Mouse (Mus musculus) R1 (cell line): ENCODE data around the gene Klhl3.

Experiments used
- DNase-seq: peaks from one replicate; pipeline ENCODE4 v3.0.0-alpha.2; 2018; ENCODE audit warnings: low read depth, low spot score

Gene Klhl3

DNA sequence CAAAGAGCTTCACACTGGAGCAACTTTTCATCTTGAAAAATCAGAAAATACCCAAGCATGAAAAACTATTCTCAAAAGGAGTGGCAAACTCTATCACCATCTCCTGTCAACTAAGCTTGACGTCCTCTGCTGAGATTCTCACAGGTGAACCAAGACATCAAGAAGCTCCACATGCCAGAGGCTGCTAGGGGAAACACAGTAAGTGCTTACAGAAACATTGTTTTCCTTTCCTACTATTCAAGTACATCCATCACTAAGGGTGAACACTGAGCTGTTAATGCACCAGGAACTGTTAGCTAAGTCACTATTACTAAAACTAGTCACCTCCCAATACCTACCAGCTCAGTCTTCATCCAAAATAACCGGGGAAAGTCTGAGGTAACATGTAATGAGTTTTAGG is 11.6 kb upstream of the Klhl3 start:
- no peak for DNase-seq

DNA sequence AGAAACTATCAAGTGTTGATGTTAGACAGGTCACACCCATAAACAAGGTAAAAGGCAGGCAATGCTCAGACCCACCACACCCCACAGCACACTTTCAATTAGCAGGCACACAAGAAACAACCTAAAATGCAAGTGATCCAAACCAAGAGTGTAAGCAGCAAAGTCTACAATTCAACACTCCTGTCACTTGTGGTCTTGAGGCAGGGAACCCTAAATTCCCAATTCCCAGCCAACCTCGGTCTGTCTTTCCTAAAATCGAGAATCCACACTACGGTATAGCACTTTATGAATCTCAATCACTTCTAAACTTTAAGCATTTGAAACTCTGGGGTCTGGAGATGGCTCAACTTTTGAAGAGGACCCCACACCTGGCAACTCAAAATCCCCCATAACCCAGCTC is 10.9 kb upstream of the Klhl3 start:
- no peak for DNase-seq

DNA sequence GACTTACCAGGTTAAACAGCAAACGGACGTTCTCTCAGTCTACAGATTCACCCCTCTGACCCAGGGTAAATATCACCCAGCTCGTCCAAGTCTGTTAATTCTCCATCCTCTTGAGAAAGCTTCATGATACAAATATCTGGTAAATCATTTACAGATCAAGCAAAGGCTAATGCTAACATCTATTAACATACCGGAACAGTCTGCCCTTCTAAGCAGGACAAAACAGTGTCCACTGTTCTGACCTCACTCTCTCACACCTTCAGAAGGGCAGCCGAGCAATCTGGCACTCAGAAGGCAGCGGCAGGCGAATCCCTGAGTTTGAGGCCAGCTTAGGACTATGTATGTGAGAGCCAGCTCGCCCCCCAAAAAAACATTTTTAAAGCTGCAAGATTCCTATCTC is 10.0 kb upstream of the Klhl3 start:
- no peak for DNase-seq

DNA sequence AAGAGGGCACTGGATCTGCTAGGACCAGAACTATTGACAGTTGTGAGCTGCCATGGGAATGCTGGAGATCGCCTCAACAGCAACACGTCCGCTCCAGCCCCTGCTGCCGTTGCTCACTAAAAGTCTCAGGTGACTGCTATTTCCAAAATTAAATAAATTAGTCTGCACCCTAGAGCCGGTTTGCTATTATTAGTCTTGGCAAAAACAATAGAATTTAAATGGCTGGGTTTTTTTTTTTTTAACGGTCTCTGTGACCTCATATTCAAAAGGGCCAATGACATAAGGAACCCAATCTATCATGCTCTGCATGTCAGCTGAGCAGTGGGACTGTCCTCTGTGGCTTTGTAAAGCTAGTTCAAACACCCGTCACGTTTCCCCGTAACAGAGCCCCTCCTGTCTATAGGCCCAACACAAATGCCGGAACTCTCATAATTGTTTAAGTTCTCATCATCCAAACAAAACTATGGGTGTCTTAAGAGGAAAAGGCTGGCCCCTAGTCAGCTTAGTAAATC is 9.4 kb upstream of the Klhl3 start:
- no peak for DNase-seq

DNA sequence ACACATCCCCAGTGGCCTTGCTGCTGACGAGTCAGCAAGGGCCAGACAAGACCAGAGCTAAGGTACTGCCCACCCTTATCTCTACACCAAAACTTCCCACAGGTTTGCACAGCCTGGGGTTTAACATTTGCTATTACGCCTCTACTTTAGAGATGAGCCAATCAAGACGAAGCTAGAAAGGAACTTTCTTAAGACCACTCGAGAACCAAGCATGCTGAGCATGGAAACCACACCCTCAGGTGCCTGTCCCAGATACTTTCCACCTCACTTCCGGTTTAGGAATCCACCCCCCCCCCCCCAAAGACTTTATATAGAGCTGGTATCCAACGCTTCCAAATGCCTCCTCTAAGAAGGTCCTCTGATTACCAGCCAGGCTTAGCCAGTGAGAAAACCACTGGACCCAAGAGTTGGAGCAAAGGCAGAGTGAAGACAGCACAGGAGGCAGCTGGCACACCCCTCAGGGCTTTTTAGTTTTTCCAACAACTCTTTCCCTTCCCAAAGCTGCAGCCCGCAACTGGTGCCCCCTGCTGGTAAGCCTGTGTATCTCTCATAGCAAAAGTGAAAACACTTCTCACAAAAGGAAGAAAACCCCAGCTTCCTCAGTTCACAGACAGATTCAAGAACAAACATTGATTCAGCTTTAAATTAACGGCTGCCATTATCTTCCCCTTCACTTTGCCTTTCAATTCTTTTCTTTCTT is 4.1 kb upstream of the Klhl3 start:
- DNase-seq: peak; percentile 86

DNA sequence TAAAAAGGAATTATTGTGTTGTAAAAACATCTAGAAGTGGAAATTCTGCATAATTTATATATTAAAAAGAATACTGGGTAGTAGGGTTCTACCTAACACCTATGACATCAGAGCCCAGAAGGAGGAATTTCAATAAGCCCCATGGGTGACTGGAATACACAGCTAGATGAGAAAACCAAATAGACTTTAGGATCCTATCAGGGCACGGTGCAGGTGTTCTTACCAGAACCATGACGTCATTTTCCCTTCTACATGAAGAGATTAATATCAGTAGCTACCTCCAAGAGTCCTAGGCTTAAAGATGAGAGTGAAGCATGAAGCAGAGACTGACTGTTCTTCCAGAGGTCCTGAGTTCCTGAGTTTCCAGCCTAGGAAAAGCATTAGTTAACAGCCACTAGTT is 3.4 kb upstream of the Klhl3 start:
- no peak for DNase-seq

DNA sequence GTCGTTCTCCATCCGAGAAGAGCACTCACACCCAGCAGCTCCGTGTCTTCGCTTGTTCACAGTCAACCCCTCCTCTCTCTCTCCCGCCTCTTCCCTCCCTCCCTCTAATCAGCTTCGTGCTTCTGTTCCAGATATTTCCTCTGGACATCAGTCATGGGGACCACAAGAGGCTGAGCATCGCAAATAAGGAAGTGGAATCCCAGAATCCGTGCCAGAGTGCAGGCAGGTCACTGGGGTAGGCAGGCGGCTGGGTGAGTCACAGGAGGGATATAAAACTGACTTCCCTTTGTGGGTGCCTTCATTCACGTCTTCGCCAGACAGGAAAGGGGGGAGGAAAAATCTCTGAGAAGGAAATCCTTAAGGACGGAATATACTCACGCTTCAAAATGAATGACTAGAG is 1.8 kb upstream of the Klhl3 start:
- DNase-seq: no peak

DNA sequence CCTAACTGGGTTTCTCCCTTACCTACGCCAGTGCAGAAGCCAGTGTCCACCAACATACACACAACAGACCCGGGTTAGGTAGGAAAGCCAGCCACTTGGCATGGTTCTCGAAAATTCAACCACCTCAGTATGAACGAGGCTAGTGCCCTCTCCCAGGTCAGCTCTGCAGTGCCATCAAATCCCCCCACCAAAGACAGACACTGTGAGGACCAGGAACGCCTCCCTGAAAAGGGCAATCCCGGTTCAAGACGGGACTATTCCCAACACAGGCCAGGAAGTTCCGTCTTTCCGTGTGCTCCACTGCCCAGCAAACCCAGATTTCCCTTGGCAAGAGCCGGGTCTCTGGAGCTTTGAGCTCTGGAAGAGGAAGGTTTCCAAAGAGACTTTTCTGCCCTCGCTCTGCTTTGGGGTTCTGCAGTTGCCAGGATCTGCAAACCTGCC is 771 bp downstream of the Klhl3 start:
- no peak for DNase-seq

DNA sequence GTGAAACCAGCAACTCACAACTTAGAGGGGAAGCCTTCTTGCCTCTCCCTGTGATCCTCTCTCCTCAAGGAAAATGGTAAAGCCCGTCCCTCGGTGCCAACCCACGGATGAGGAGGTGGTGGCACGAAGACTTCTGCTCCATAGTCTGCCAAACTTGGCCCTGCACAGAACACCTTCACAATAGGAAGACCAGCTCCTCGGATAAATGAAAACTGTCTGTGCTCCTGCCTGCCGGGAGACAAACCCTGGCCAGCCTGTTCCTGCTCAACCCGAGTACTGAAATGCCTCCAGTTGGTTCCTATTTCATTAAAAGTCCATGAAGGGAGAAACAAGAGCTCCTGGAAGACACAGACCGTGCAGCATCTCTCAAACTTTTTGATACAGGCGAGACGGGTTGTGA is 1.2 kb downstream of the Klhl3 start:
- DNase-seq: no peak

DNA sequence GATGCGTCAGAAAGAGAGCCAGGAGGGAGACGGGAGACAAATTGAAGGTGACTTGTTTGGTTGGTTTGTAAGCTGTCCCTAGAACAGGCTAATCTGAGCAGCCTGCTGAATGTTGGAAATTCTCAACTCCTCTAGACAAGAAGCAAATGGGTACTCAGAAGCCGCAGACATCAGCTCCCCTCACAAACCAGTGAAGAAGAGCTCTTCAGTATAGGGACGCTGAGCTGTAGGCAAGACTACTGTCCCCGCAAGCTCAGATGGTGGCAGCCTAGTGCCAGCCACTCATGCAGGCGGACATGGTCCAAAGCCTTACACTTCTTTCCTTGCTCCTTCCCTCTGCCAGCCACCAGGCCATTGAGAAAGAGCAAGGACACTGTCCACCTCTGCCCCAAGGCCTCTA is 2.1 kb downstream of the Klhl3 start:
- DNase-seq: no peak

DNA sequence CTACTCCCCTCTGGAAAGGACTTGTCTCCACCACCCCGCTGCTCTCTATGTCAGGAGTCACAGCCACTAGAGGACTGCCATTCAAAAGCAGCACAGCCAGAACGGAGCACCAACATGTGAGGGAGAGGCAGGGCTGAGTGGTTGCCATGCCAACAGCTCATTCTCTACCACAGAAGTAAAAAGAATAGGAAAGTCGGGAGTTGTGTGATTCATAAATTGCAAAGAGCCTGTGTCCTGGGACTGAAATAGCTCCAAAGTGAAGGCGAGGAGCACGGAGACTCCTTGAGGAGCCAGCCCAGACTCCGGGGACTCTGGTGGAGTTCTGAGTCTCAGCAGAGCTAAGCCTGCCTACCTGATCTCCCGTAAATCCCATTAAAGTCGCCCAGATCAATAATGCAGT is 22.7 kb downstream of the Klhl3 start:
- DNase-seq: peak; percentile 39

DNA sequence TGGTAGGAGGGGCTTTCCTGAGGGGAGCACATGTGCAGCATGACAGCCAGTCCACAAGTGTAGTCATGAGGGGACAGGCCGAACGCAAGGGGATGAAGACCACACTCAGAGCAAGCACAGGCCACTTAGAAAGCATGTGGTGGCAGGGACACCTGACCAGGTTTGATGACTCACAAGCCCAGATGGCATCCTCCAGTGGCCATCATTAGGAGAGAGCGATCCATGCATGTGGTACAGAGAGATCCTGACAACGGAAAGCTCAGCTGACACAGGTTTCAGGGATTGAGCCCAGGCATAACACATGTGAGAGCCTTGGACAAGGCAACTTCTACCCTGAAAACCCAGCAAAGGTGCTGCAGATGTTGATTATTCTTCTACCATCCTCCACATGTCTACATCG is 29.0 kb downstream of the Klhl3 start:
- DNase-seq: no peak

DNA sequence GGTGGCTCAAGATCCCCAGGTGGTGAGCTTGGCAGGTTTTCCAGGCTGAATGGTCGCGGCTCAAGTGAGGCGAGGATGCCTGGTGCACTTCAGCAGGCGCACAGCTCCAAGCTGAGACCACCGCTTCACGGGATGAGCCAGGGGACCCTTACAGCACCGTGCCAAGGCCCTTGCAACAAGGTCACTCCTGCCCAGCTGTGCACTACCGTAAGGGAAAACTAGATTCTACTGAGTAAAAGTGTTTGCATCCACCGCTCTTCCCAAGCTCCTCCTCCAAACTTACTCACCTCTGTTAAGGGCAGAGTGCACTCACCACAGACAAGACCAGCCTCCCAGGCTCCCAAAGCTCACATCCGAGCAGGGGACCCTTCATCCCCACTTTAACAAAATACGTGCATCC is 29.9 kb downstream of the Klhl3 start:
- DNase-seq: no peak

DNA sequence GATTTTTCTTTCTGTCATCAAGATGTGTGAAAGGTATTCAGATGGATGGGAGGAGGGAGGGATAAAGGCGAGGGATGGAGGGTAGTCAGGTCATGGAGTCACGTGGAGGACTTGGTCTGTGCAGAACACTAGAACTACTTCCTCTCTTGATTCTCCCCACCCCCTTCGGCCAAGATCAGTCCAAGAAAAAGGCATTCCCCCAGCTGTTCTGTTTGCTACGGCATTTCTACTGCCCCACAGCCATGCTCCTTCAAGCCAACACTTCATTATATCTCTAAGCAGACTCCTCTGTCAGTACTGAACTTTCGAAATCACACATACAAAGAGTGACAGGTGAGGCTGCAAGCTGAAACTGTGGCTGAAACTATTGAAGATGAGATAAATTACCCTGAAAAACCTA is 30.3 kb downstream of the Klhl3 start:
- DNase-seq: no peak

DNA sequence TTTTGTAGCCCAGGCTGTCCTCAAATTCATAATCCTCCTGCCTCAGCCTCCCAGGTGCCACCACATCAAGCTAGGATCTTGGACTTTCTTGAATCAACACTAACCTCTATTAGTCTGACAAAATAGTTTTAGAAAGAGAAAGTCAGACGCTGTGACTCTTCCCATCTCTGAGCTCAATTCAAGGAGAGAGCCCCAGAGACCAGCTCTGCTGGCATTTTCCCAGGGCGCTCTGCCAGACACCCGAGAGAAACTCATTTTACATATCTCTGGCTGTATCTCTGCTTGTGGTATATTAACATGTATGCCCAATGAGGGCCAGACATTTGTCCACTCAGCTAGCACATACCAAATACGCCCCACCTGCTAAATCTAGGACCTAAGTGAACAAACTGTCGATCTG is 35.0 kb downstream of the Klhl3 start:
- DNase-seq: no peak

DNA sequence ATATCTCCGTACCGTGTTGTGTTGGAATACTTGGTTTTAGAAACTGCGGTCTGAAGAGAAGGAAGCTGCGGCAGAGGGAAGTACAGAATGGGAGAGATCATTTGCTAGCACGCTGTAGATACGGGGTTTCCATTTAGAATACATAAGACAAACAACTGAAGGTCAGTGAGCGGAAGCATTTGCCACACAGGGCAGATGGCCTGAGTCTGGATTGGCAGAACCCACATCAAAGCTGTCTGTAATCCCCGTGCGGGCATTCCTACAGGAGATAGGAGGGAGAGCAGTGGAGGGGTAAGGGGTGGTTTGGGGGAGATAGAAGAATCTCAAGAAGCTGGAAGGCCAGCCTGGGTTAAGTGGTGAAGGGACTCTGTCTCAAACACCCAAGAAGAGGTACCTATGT is 38.5 kb downstream of the Klhl3 start:
- DNase-seq: no peak

DNA sequence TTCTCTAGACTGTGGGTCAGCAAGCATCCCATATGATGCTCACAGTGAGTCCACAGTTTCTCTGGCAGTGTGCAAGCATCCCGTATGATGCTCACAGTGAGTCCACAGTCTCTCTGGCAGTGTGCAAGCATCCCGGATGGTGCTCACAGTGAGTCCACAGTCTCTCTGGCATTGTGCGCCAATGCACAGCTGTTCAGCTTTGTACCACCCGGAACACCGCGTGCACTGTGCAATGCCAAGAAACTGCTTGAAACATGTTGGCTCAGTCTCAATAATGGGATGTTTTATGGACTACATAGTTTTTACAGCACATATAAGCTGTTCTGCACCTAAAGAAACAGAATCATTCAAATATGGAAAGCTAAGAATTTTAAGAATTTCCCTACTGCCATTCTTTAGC is 38.9 kb downstream of the Klhl3 start:
- no peak for DNase-seq

DNA sequence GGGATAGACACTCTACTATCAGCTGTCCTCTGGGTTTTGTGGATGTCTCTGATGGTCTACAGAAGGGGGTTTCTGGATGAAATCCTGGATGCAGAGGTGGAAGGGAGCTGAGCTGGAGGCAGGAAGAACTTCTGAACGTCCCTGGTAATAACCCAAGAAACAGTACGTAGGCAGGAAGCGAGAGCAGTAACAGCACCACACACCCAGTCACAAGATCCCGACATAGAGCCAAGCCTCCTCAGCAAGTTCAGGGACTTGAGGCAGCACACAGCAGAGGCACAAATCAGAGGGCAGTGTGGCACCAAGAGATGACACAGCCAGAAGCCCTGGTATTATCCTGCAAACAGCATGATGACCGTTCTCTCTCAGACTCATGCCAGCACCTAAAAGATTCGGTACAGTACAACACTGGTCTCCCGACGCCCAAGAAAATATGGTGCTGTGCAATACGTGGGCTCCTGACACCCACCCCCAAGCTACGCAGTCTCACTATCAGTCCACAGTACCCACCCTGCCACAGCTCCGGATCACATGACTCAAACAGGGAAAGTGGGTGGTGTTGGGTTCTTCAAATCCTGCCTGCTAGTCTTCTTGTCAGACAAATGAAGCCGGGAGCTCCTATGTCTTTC is 40.0 kb downstream of the Klhl3 start:
- DNase-seq: no peak

DNA sequence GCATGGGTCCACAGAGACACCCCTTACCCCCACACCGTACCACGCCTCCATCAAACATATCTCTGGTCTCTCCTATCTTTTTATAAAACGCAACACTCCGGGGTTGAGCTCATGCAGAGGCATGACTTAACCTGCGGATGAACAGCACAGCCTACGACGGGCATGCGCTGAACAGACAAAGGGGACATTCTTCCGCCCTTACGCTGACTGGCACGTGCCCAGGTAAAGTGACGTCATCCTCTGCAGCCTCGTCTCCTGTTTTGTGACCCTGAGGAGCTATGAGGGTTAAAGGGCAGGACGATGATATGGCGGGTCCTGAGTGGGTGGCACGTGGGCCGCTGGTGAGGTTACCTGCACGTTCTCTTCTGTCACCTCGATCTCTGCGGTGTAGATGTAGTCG is 42.2 kb downstream of the Klhl3 start:
- DNase-seq: peak; percentile 30

DNA sequence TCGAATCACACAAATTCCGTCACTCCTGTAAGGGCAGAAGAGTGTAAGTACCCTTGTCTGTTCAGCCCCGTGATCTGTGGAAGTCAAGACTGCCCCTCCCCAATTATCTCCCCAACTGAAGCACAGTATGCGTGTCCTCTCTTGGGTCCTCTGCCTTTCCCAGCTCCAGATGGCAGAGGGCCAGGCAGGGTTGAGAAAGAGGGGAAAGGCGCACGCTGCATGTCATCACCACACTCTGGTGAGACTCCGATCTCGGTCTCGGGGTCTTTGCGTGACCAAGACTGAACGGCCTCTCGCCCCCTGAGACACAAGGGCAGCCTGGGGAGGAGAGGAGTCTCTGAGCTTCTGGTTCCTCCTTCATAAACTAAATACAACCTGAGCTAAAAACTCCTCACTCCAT is 42.9 kb downstream of the Klhl3 start:
- no peak for DNase-seq

DNA sequence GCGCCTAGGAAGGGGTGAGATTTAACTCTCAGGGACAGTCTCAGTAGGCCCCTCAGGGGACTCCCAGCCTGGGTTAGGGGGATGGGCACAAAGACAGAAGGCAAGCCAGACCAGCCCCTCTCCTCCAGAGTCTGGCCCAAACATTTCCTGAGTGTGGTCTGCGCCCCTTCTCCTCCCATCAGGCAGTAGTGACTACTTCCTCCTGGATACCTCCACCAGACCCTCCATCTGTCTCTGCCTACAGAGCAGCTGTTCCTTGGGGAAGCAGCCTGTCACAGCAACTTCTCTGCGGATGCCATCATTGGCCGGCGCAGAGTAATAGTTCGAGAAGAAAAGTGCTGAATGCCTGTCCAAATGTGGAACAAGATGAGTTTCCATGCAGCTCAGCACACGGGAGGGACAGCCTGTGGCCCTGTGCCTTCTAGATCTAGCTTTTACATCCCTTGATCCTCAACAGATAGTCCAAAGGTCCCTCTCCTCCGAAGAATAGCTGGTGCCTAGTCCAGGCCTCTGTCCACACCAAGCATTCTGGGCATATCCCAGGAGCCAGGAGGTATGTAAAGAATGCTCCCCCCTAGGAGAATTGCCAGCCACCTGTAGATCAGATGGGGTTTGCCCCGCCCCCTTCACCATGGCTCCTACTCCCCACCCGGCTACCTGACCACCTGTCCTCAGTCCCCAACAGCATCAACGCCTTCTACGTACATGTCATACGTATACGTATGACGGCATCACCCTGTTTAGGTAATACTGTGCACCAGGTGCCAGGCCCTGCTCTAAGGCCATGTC is 44.8 kb downstream of the Klhl3 start:
- DNase-seq: no peak

DNA sequence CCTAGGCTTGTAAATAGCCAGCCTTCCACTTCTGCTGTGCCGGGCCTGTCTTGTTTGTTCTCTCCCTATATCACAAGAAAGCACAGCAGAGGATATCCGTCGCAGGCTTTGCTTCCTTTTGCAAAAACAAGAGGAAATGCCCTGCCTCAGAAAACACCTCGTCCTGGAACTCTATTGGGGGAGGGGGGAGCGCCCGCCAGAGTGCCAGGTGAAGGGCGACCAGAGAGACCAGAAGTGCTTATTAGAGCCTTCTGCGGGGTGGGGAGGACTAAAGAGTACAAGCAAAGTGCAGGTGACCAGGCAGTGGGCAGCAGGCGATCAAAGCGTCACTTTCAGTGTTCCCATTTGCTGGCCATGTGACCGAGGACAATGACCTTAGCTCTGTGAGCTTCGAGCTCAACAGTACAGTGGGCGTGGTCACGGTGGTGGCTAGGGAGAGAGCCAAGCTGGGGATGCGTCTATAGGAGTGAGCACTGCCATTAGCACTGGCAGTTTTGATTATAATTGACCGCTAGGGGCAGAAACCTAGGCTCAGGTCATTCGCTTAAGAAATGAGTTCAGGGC is 45.8 kb downstream of the Klhl3 start:
- peak; percentile 89 for DNase-seq
